Mouse (Mus musculus): ENCODE data around the gene Mtmr12.
"Not testable (repeated sequence)": the region's sequence is repeated elsewhere in the genome, so short reads cannot be mapped to it uniquely, and the experiment has no call there.

Mtmr12 gene

DNA sequence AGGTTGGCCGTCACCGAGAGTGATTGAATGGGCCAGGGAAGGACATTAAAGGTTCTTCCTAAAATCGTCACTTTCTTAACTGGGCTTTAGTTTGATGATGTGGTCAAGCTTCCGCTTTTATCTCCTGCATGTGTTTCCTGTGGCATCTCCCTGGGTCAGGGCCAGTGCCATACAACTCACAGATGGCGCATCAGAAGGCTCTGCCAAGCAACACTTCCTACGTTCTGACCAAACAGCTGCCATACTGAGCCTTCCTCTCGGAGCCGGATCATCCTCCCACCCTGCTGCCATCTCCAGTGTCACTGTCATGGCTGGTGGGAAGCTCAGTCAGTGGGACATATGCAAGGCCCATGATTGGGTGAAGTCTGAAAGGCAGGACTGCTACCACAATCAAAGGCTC is 6.7 kb downstream of the Mtmr12 start:
- ATAC-seq (ENCODE audit: low TSS enrichment) = peak; percentile 48

DNA sequence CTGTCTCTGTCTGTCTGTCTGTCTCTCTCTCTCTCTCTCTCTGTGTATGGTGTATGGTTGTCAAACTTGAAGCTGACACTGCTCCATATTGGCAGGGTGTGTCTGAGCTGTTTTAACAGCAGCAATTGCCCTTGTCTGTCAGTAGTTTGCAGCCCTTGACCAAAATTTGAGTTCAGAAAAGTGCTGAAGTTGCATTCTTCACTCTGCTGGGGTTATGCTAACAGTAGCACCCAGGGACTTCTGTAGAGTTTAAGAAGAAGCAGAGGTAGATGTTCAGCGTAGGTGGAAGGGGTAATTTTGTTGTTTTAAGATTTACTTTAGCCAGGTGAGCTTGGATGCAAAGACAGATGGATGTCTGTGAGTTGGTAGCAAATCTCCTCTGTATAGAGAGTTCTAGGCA is 7.4 kb downstream of the Mtmr12 start:
- ATAC-seq (ENCODE audit: low TSS enrichment) = no peak

DNA sequence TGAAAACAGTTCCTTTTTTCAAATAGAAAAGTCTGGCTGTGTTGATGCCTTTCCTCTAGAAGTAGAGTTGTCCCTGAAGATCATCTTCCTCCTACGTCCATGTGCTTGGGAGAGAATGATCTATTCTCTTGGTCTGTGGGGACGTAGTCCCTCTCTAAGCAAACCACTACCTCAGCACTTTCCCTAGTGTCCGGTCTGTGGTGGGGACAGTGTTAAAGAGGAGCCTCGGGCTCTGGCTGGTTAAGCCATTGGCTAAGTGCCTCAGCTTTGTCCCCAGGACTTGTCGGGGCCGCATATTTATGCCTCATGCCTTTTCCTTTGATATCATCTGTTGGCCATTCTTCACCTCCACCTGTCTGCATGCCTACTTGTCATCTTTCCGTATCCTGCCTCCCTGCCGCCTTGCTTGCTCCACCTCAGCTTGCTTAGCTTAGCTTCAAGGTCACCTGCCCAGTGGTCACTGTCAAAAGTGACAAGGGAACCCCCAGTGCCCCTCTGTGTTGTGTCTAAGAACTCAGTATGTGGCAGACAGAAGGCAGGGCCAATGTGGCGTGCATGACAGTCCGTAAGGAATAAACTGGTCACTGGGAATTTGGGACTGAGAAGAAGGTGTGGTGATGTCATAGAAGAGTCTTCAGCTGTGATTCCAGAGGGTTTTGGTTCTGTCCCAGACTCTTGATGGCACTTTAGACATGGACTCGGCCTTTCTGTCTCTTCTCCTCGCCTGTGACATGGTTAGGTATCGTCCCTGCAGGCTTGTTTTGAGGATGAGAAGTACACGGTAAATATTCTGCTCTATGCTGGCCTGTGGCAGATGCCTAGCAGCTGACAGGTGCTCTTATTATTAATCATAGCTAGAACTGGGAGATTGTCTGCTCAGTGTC is 9.9 kb downstream of the Mtmr12 start:
- peak; percentile 26 for ATAC-seq (ENCODE audit: low TSS enrichment)

DNA sequence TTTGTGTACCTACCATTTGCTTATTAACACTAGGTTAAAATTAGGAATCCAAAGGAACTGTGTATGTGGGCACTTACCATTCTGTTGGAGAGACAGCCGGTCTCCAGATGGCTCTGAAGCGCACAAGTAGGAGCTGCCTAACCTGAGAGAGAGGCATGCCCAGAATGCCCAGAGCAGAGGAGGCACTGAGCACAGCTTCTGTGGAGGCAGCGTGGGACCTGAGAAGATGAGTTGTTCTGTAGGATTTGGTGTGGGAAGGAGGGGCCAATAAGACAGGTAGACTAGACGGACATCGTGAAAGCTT is 10.5 kb downstream of the Mtmr12 start:
- peak; percentile 75 for ATAC-seq (ENCODE audit: low TSS enrichment)

DNA sequence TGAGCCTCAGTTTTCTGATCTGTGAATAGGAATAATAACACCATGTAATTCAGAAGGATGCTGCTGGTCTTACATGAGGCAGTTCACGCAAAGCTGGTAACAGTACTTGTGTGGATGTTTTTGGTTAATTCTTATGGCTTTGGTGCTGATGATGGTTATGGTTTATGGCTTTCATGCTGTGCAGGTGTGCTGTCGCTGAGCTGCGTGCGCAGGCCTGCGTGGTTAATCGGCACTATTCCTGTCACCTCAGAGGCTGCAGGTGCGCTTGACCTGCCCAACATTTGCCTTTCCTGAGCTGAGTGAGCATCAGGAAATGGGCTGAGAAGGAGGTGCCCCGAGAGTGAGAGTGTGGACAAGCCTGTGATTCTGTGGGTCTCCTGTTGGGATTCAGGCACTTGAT is 11.3 kb downstream of the Mtmr12 start:
- ATAC-seq (ENCODE audit: low TSS enrichment) = no peak

DNA sequence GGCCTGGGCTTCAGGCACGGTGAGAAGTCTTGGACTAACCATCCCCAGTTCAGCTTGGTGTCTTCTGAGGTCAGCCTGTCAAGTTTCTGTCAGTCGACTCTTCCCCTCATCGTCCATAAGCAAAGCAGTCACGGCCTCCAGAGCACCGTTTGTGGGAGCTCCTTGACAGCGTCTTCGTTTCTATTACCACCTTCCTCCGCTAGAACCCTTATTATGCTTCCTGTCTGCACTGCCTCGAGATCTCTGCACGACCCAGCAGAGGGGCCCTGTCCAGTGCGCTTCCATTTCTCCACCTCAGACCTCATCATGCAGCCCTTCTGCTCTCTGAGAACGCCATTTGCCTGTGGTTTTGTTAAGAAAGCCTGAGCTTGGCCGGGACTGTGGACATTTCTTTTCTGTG is 12.0 kb downstream of the Mtmr12 start:
- no peak for ATAC-seq (ENCODE audit: low TSS enrichment)

DNA sequence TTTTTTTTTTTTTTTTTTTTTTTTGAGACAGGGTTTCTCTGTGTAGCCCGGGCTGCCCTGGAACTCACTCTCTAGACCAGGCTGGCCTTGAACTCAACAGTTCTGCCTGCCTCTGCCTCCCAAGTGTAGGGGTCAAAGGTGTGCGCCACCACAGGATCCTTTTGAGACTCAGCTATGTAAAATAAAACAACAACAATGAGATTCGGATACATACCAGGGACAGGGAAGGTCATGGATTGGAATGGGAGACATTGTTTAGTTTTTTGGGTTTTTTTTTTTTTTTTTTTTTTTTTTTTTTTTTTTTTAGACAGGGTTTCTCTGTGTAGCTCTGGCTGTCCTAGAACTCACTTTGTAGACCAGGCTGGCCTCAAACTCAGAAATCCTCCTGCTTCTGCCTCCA is 12.5 kb downstream of the Mtmr12 start:
- not testable (repeated sequence) for ATAC-seq (ENCODE audit: low TSS enrichment)

DNA sequence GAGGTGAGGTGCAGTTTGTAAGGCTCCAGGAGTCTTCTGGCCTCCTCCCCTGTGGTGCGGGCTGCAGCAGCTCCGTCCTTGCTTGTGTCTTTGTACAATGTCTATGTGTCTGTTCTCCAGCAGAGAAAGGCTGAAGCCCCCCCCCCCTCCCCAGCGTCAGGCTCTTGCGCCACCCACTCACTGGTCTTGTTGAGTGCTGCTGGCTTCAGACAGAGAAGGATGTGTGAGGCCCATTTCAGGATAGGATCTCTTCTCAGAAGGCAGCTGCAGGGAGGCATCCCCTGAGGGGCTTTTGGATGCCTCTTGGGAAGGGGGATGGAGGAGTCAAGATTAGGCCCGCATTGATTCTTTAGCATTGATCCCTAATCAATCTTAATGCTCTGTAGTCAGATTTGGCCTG is 13.0 kb downstream of the Mtmr12 start:
- no peak for ATAC-seq (ENCODE audit: low TSS enrichment)

DNA sequence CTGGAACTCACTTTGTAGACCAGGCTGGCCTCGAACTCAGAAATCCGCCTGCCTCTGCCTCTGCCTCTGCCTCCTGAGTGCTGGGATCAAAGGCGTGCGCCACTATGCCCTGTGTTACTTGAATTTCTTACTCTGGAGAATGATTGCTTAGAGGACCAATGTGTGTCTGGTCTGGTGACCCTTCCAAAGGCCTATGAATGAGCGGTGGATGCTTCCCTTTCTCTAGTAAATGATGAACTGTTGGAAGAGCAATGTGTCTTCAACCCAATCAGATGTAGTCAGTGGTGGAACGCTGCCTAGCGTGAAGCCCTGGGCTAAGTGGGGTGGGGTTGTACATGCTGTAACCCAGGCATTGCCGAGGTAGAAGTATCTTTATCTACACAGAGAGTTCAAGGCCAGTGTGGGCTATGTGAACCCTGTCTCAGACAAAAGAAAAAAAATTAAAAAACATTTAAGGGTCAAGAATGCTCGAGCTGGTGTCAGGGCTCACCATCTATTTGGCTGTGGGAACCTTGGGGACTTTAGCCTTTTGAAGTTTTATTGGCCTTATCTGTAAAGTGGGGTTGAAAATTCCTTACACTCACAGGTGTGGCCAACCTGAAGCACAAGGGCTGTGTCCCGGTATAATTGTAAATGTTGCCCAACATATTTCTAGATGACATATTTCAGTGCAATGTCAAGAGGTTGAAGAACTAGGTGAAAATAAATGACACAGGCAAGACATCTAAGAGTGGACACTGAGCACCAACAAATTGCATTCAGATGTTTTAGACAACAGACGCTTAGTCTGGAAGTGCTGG is 14.0 kb downstream of the Mtmr12 start:
- ATAC-seq (ENCODE audit: low TSS enrichment) = no peak

DNA sequence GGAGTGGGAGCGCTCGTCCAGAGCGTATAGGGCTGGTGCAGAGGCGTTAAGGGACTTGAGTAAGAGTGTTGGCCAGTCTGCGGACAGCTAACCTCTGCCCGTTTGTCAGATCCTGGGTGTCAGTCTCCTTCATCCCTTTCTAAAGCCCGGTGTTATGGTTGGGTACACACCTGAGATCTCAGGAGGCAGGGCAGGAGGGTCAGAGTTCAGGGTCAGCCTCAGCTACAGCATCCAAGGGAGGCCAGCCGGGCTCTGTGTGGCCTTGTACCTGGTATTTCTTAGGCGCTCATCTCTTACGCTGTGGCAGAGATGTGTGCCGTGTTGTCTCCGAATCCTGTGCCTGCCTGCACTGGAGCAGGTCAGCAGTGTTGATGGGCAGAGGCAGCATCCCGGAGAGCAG is 16.3 kb downstream of the Mtmr12 start:
- ATAC-seq (ENCODE audit: low TSS enrichment) = 0 out of 2 replicates have a peak, but pooled peaks have one; percentile 9

DNA sequence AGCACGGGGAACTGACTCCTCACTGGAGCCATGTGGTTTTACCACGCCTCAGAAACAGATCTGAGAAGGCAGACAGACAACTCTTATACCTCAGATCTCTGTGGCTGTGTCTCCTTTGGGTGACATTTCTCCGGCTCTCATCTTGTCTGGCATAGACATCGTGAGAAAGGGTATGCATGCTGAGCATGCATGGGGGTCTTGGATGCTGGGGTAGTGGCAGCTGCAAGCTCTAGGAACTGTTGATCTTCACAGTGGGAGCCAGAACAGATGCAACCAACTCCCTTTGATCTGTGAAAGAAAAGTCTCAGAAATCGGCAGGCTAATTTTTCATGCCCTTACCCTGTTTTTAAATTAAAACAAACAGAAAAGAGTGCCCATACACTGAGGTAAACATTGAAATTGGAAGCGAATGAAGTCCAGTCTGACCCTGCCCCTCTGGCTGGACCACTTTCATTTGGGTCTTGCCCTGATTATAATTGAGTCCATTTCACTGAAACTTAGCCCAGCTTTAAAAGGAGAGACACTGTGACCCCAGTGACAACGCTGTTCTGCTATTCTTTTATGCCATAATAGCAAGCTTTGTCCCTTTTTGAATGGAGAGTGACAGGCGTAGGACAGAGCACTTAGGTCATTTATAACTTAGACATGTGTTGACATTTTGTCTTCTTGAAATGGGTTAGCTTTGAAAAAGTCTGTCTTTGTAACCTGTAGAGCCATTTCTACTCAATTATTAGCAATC is 17.9 kb downstream of the Mtmr12 start:
- no peak for ATAC-seq (ENCODE audit: low TSS enrichment)

DNA sequence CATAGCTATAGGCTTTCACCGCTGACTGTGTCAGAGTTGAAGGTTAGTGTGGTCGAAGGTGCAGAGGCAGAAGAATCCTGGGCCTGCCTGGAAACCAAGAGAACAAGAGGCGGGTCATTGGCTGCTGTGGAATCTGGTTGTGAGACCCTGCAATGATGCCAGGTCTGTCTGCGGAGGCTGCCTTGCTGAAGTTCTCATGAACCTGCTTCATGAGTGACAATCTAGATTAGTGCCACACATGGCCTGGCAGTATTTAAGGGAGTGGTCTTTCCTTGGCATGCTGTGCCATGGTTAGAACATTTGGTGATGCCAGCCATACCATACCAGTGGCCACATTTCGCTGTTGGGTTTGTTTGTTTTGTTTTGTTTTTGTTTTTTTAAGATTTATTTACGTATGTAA is 18.6 kb downstream of the Mtmr12 start:
- ATAC-seq (ENCODE audit: low TSS enrichment) = no peak

DNA sequence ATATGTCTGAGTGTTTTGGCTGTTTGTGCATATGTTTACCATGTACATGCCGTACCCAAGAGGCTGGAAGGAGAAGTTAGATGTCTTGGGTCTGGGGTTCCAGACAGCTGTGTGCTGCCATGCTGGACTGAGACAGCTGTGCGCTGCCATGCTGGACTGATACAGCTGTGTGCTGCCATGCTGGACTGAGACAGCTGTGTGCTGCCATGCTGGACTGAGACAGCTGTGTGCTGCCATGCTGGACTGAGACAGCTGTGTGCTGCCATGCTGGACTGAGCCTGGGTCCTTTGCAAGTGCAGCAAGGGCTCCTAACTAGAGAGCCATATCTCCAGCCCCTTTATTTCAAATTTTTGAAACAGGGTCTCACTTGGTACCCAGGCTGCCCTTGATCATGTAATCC is 19.4 kb downstream of the Mtmr12 start:
- no peak for ATAC-seq (ENCODE audit: low TSS enrichment)

DNA sequence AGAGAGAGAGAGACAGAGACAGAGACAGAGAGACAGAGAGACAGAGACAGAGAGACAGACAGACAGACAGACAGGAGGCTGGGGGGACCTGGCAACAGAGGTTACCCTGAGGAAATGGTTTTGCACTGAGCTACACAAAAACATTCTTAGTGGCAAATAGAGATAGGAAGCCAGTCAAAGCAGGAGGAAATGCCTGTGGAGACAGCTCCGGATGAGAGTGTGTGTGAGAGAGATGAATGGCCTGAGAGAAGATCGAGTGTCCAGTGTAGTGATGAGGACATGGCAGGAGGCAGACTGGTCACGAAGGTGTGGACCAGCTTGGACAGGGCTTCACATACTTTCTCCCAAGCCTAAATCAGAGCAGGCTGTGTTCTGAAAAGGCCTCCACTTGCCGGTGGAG is 20.2 kb downstream of the Mtmr12 start:
- no peak for ATAC-seq (ENCODE audit: low TSS enrichment)

DNA sequence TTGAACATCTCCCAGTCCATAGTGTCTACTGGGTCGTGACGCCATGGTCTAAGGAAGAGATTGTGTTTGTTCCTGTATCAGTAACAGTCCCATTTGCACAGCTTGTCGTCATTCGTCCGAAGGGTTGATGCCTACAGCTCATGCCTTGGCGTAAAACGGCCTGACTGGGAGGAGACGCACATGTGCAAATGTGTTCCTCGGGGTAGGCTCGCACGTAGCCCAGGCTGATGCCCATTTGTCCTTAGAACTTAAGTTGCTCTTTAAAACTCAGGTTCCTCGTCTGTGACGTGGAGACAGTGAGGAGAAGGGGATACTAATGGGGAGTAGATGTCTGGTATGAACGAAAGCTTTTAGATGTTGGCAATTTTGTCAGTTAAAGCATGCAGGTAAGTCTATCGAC is 22.1 kb downstream of the Mtmr12 start:
- no peak for ATAC-seq (ENCODE audit: low TSS enrichment)

DNA sequence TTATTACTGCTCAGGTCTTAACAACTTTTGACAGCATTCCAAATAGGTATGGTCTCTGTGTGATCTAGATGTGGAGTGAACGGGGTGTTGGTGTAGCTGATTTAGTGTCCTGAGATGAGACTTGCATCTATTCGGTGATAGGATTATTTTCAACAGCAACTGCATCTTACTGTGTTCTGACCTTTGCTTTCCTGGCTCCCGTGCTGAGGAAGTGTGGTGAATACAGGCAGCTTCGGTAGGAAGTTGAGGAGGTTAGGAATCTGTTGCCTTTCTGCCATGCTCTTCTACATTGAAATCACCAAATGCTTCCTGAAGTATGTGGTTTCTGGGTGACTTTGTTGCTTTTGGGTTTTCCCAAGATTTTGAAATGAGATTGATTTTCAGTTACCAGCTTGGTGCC is 22.5 kb downstream of the Mtmr12 start:
- ATAC-seq (ENCODE audit: low TSS enrichment) = no peak

DNA sequence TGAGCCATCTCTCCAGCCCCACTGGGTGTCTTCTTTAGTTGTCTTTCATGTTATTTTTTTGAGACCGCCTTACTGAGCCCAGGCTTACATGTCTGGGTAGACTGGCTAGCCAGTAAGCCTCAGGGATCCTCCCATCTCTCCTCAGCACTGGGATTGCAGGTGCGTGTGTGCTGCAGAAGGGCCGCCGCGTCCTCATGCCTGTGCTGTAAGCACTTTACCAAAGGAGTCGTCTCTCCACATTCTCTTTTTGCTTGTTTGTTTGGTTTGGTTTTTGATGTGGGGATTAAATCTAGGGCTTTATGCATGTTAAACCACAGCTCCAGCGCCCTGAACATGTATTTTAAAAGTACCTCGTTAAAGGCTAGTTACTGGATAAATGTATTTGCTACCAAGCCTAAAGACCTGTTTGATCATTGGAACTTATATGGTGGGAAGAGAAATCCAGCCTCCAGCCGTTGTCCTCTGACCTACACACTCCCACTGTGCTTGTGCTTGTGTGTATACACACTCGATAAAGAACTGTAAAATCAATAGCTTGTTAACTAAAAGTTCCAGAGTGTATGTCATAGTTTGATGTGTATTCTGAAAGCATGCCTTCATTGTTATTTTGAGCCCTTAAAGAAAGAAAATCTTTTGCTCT is 24.9 kb downstream of the Mtmr12 start:
- no peak for ATAC-seq (ENCODE audit: low TSS enrichment)

DNA sequence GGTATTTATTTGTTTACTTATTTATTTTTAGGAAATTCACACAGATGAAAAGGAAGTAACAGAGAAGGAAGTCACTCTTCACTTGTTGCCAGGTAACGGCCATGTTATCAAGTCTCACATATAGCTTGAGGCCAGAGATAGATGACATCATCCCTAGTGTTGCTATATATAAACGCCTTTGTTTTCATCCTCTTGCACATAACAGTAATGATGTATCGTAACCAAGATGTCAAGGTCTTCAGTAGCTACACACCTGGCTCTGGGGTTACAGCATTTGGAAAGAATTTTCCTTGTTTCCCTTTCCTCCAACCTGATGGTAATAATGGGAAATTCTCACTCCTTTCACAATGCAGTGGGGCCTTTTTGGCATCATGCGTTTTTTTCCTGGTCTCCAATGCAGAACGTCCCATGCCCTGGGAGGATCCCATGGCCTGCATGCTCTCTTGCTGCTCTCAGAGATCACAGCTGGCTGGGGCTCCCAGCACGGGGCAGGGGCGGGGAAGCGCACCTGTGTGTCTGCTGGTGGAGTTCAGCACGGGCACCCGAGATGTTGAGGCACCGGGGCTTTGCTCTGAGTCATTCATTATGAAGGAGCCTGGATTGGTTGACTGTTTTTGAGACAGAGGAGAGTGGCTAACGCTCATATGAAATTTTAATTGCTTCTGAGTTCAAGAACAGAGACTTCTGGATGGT is 25.6 kb downstream of the Mtmr12 start:
- ATAC-seq (ENCODE audit: low TSS enrichment) = no peak

DNA sequence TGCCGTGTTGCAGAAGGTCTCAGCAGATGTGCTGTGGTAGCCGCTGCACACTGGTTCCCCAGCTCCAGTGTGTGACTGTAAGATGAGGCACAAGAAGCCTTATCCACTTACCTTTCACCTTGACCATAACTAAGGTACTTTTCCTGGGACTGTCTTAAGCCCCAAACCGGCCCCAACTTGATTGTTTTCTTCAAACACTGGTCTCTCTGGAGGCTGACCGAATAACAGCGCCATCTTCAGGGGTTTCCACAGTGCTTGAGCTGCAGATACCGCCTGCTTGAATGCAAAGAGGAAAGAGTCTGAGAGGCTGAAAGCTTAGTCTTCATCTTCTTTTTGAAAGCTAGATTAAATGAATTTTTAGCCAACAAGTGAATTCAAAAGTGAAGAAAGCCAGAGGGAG is 26.6 kb downstream of the Mtmr12 start:
- ATAC-seq (ENCODE audit: low TSS enrichment) = no peak

DNA sequence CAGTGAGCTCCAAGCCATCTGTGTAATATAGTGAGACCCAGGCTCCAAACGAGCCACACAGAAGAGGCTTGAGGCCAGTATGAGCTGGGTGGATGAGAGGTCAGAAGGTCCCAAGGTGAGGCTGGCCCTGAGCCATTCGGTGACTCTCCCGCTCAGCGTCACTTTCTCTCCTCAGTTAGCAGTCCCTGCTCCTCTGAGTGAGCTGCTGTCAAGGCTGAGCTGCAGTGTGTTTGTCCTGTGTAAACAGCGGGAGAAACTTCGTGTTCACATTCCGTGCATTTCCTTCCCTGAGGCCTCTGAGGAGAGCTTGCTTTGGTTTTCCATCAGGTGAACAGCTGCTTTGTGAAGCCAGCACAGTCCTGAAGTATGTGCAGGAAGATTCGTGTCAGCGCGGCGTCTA is 27.6 kb downstream of the Mtmr12 start:
- no peak for ATAC-seq (ENCODE audit: low TSS enrichment)

DNA sequence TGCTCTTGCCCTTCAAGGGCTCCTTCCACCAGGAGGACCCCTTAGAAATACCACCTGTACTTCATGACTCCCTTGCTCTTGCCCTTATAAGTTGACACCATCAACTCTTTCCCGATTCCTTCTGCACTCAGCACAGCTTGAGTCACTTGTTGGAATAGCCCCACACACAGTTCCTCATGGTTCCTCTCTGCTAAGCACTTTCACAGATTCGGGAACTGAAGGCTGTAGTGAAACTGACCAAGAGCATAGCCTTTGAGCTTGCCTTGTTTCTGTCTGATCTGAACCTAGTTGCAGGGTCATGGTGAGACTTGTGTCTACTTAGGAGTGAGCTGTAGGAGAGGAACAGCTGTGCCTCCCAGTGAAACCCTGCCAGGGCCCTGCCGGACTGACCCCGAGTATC is 28.2 kb downstream of the Mtmr12 start:
- ATAC-seq (ENCODE audit: low TSS enrichment) = peak; percentile 13

DNA sequence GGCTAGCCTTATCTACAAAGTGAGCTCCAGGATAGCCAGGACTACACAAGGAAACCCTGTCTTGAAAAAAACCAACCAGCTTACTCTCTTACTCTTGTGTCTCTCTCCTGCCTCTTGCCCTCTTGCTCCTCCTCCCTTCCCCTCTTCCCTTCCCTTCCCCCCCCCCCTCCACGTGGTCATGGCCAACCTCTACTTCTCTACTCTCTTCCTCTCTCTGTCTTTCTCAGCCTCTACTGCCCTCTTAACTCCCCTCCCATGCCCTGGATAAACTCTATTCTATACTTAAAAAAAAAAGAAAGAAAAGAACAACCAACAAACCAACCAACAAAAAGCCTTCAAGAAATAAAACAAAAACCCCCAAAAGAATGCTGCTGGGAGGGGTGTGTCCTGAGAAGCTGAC is 30.7 kb downstream of the Mtmr12 start:
- no peak for ATAC-seq (ENCODE audit: low TSS enrichment)
